Mouse (Mus musculus) stomach, postnatal 0 days (tissue): Measurements from ENCODE around the gene Zmynd10. TPM values are rescaled to one million over a fixed set of nuclear protein-coding genes. Genes with fewer than 3 reads are reported as not detected.

ENCODE experiments used
- ATAC-seq: fragments of 200-750 bp; cut with Nextera tagmentation; 2 replicates; pipeline ENCODE4 v1.8.0; 2017; ENCODE audit not compliant: low FRiP score, low TSS enrichment
- DNase-seq: peaks from one replicate; pipeline ENCODE4 v3.0.0-alpha.2; 2016; ENCODE audit warnings: low spot score
- H3K27ac ChIP-seq: fragments of 300-500 bp; sonication (generic); replicated peaks from 2 replicates; pipeline ENCODE4 v1.5.1; 2014; ENCODE audit warnings: mild to moderate bottlenecking, control low read depth
- H3K27me3 ChIP-seq: fragments of 300-500 bp; sonication (generic); 2 replicates; pipeline ENCODE4 v1.6.1; 2014; ENCODE audit warnings: low read length; ENCODE audit not compliant: control insufficient read depth, insufficient read depth
- H3K36me3 ChIP-seq: fragments of 300-500 bp; sonication (generic); 2 replicates; pipeline ENCODE4 v1.6.1; 2014; ENCODE audit warnings: low read length, mixed read lengths; ENCODE audit not compliant: control insufficient read depth, insufficient read depth
- H3K4me1 ChIP-seq: fragments of 300-500 bp; sonication (generic); replicated peaks from 2 replicates; pipeline ENCODE4 v1.6.1; 2014; ENCODE audit warnings: antibody characterized with exemption; ENCODE audit not compliant: control insufficient read depth, insufficient read depth
- H3K4me2 ChIP-seq: fragments of 300-500 bp; sonication (generic); replicated peaks from 2 replicates; pipeline ENCODE4 v1.6.1; 2014; ENCODE audit warnings: low read depth, mild to moderate bottlenecking, control low read depth, moderate library complexity
- H3K4me3 ChIP-seq: fragments of 300-500 bp; sonication (generic); 2 replicates; pipeline ENCODE4 v1.5.1; 2014; ENCODE audit warnings: low read depth, low read length, control low read depth
- H3K9ac ChIP-seq: fragments of 300-500 bp; sonication (generic); 2 replicates; pipeline ENCODE4 v1.6.1; 2014; ENCODE audit warnings: mild to moderate bottlenecking, low read length, control low read depth, mixed read lengths
- H3K9me3 ChIP-seq: fragments of 300-500 bp; sonication (generic); 2 replicates; pipeline ENCODE4 v1.6.1; 2016; ENCODE audit warnings: low read length; ENCODE audit not compliant: control insufficient read depth
- CTCF ChIP-seq: IDR thresholded peaks from 2 replicates; pipeline ENCODE4 v1.5.1; 2016; ENCODE audit warnings: antibody characterized with exemption, low read depth, mild to moderate bottlenecking, moderate library complexity
- EP300 ChIP-seq: optimal IDR thresholded peaks from 2 replicates; pipeline ENCODE3; 2016; ENCODE audit warnings: antibody characterized with exemption
- WGBS: fragments of 180-500 bp; shearing (Covaris S2); extraction: QIAGEN DNeasy Blood & Tissue Kit; methylation state at CpG from one replicate; pipeline ENCODE4 v1.1.7; 2014; 5-methylcytosine and 5-hydroxymethylcytosine counted together
- polyA plus RNA-seq: library from polyadenylated mRNA; unstranded; fragments of >200 nt; fragmentation: Nextera tagmentation; extraction: Ambion mirVana; gene quantifications from 2 replicates; pipeline ENCODE4 v1.2.1, GENCODE M21; 2015

Gene Zmynd10
- polyA plus RNA-seq, 1 experiment from 2014 or later: 0.97 TPM

- H3K4me3 ChIP-seq: 0 out of 2 replicates have a peak overlapping the region, but pooled peaks have one; percentile 1
- DNase-seq: peak; percentile 39
These were observed 25.2 kb upstream of the Zmynd10 start for GRCm38 (mm10) chr9:107521711-107522399.

GRCm38 (mm10) chr9:107522400-107522711 lies 24.7 kb upstream of the Zmynd10 start:
- no peak for ATAC-seq
- WGBS: 31% methylated on average over 2 of the region's 2 CpGs
- Histone ChIP-seq H3K4me1 (peaks cover 4% of the 10 kb centered on the region; the same call in 1 of the 2 replicates), H3K36me3 (no peaks in the 10 kb centered on the region), H3K9ac (no peak overlapping the region), H3K4me3 (no peak overlapping the region), H3K9me3 (no peaks in the 10 kb centered on the region), H3K4me2 (peak overlapping the region; percentile 49), H3K27ac (no peak overlapping the region), H3K27me3 (no peaks in the 10 kb centered on the region; the same call in 1 of the 2 replicates)
- no peak for TF ChIP-seq EP300
- no peak for TF ChIP-seq CTCF
- DNase-seq: no peak

More at GRCm38 (mm10) chr9:107521711-107522399, 25.2 kb upstream of the Zmynd10 start:
- no peak for ATAC-seq
- 14% methylated on average over 25 of the region's 25 CpGs for WGBS
- Histone ChIP-seq H3K27me3 (no peaks in the 10 kb centered on the region), H3K9ac (no peak overlapping the region), H3K36me3 (no peaks in the 10 kb centered on the region), H3K27ac (no peak overlapping the region), H3K4me1 (peaks cover 4% of the 10 kb centered on the region; the same call in 1 of the 2 replicates), H3K9me3 (no peaks in the 10 kb centered on the region), H3K4me2 (peak overlapping the region; percentile 49)
- no peak for TF ChIP-seq CTCF
- no peak for TF ChIP-seq EP300

GRCm38 (mm10) chr9:107526198-107527026 lies 20.7 kb upstream of the Zmynd10 start:
- ATAC-seq (peak; percentile 73), DNase-seq (peak; percentile 92)
- peaks cover 2% of the 10 kb centered on the region; the same call in 1 of the 2 replicates for H3K27me3 ChIP-seq
- H3K9ac ChIP-seq: no peak overlapping the region
- peak overlapping the region; percentile 32 for H3K4me3 ChIP-seq
- H3K27ac ChIP-seq: no peak overlapping the region
- no peaks in the 10 kb centered on the region for H3K9me3 ChIP-seq
- H3K4me2 ChIP-seq: peak overlapping the region; percentile 66
- H3K4me1 ChIP-seq: peaks cover 4% of the 10 kb centered on the region; the same call in 1 of the 2 replicates
- 5% methylated on average over 40 of the region's 44 CpGs for WGBS
- H3K36me3 ChIP-seq: no peaks in the 10 kb centered on the region
- TF ChIP-seq CTCF (peak; percentile 30), EP300 (no peak)

DNA sequence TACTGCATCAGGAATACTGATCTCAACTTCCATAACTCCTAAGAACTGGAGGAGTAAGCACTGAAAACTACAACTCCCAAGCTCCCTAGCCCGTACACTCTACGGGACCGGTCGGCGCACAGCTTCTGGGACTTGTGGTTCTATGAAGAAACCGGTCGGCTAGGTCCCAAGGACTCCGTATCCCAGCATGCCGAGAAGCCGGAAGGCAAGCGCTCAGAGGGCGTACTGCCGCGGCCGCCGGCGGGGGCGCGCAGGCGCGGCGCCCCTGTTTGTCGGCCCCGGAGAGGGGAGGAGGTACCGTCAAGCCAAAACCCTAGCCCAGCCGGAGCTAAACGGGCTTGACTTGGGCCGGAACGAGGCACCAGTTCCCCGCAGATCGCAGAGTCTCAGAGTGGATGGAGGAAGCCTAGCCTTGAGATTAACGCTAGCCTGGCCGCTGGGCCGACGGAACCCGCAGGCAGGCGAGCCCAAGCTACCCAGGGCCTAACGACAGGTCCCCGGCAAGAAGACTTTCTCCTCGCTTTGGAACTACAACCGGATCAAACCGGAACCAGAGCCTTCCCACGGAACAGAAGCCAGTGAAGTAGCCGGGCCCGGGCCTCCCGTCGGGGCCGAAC lies 13.2 kb upstream of the Zmynd10 start, which contains the start of gene Tmem115:
Gene Tmem115, plus strand, starts transcription at position 155 of the 617 bp plus-strand sequence.
- TF ChIP-seq EP300: no peak
- peak; percentile 41 for TF ChIP-seq CTCF
- Histone ChIP-seq H3K36me3 (no peaks in the 10 kb centered on the region; the same call in 1 of the 2 replicates), H3K4me2 (peak within 1 kb of the TSS; percentile 95), H3K9ac (peak within 1 kb of the TSS; percentile 91), H3K27me3 (no peaks in the 10 kb centered on the region), H3K9me3 (no peaks in the 10 kb centered on the region), H3K4me1 (peaks cover 8% of the 10 kb centered on the region; the same call in 1 of the 2 replicates), H3K4me3 (peak within 1 kb of the TSS; percentile 84), H3K27ac (peak within 1 kb of the TSS; percentile 94)
- ATAC-seq: peak; percentile 99
- WGBS: under 1% methylated on average over 47 of the region's 48 CpGs
- peak; percentile 94 for DNase-seq

GRCm38 (mm10) chr9:107534408-107535202 lies 12.5 kb upstream of the Zmynd10 start:
- peak overlapping the region; percentile 91 for H3K9ac ChIP-seq
- H3K4me3 ChIP-seq: peak overlapping the region; percentile 84
- H3K36me3 ChIP-seq: peaks cover 5% of the 10 kb centered on the region; the same call in 1 of the 2 replicates
- ATAC-seq (no peak), DNase-seq (peak; percentile 51)
- TF ChIP-seq CTCF (no peak), EP300 (no peak)
- H3K4me1 ChIP-seq: peaks cover 8% of the 10 kb centered on the region; the same call in 1 of the 2 replicates
- H3K27ac ChIP-seq: peak overlapping the region; percentile 94
- H3K4me2 ChIP-seq: peak overlapping the region; percentile 95
- H3K27me3 ChIP-seq: no peaks in the 10 kb centered on the region
- WGBS: under 1% methylated on average over 40 of the region's 40 CpGs
- no peaks in the 10 kb centered on the region for H3K9me3 ChIP-seq
